ENCODE assay signal across 8 mouse cellular contexts in genomic region chr7:19086042-19086441, GRCm38 (mm10). TPM values are rescaled to one million over a fixed set of nuclear protein-coding genes. Genes with fewer than 3 reads are reported as not detected.
DNase-seq lines count a peak whose midpoint lies in the region; ATAC-seq and TF ChIP-seq lines count a peak whose summit lies in the region.

No protein-coding gene starts in this region.

- no peaks in the 10 kb centered on the region for H3K9me3 ChIP-seq in midbrain, embryonic 12.5 days
- no peaks in the 10 kb centered on the region for H3K9me3 ChIP-seq in midbrain, postnatal 0 days (ENCODE audit: low read length)
- no peaks in the 10 kb centered on the region for H3K9me3 ChIP-seq in kidney, postnatal 0 days (replicated peaks; ENCODE audit: low read length)
- no peaks in the 10 kb centered on the region for H3K9me3 ChIP-seq in forebrain, embryonic 15.5 days

- H3K4me2 ChIP-seq in midbrain, embryonic 12.5 days (replicated peaks): no peak overlapping the region
- H3K4me2 ChIP-seq in midbrain, postnatal 0 days (ENCODE audit: low read depth, low read length, poor library complexity, severe bottlenecking): no peak overlapping the region
- peak overlapping the region; percentile 51 for H3K4me2 ChIP-seq in kidney, postnatal 0 days (ENCODE audit: low read length)
- H3K4me2 ChIP-seq in forebrain, embryonic 15.5 days (replicated peaks): no peak overlapping the region

- no peak for ATAC-seq in midbrain, embryonic 12.5 days (ENCODE audit: low FRiP score, low read depth)
- ATAC-seq in midbrain, postnatal 0 days (ENCODE audit: low FRiP score): no peak
- ATAC-seq in kidney, postnatal 0 days (replicated peaks; ENCODE audit: low FRiP score, low read depth): 0 out of 2 replicates have a peak, but pooled peaks have one; percentile 24
- no peak for ATAC-seq in forebrain, embryonic 15.5 days (replicated peaks)

- no peak overlapping the region for H3K4me3 ChIP-seq in midbrain, embryonic 12.5 days
- no peak overlapping the region for H3K4me3 ChIP-seq in midbrain, postnatal 0 days (ENCODE audit: low read depth, low read length)
- no peak overlapping the region for H3K4me3 ChIP-seq in kidney, postnatal 0 days (replicated peaks; ENCODE audit: low read depth, low read length)
- no peak overlapping the region for H3K4me3 ChIP-seq in forebrain, embryonic 15.5 days

- H3K27me3 ChIP-seq in midbrain, embryonic 12.5 days: peaks cover 19% of the 10 kb centered on the region
- H3K27me3 ChIP-seq in midbrain, postnatal 0 days (ENCODE audit: insufficient read depth, low read length): no peaks in the 10 kb centered on the region
- H3K27me3 ChIP-seq in kidney, postnatal 0 days (ENCODE audit: insufficient read depth, low read length): no peaks in the 10 kb centered on the region
- H3K27me3 ChIP-seq in forebrain, embryonic 15.5 days: no peaks in the 10 kb centered on the region

- no peak for DNase-seq in midbrain, postnatal 0 days (ENCODE audit: low spot score)
- DNase-seq in embryo, embryonic 9.5 days (ENCODE audit: extremely low spot score): peak; percentile 71
- peak; percentile 81 for DNase-seq in kidney, postnatal 0 days (ENCODE audit: low spot score)
- DNase-seq in lung, postnatal 4 days: peak; percentile 69 to 70
- peak; percentile 72 for DNase-seq in yolk sac, embryonic 10.5 days (ENCODE audit: low spot score)
- DNase-seq in layer of hippocampus, postnatal 14 days (ENCODE audit: low spot score in 2 of 2): no peak

- no peak for TF ChIP-seq CTCF in midbrain, postnatal 0 days (IDR thresholded peaks at IDR 0.05)
- no peak for TF ChIP-seq CTCF in kidney, postnatal 0 days (IDR thresholded peaks at IDR 0.05; ENCODE audit: low read depth)

- peaks cover 56% of the 10 kb centered on the region for H3K36me3 ChIP-seq in midbrain, embryonic 12.5 days
- peaks cover 41% of the 10 kb centered on the region for H3K36me3 ChIP-seq in midbrain, postnatal 0 days (ENCODE audit: insufficient read depth, low read length)
- peaks cover 22% of the 10 kb centered on the region for H3K36me3 ChIP-seq in kidney, postnatal 0 days (ENCODE audit: insufficient read depth, low read length)
- peaks cover 42% of the 10 kb centered on the region for H3K36me3 ChIP-seq in forebrain, embryonic 15.5 days

- 10% methylated on average over 14 of the region's 14 CpGs for WGBS in midbrain, embryonic 12.5 days
- WGBS in midbrain, postnatal 0 days: 27% methylated on average over 14 of the region's 14 CpGs
- 11% methylated on average over 14 of the region's 14 CpGs for WGBS in kidney, postnatal 0 days
- 22% methylated on average over 14 of the region's 14 CpGs for WGBS in forebrain, embryonic 15.5 days

- 0 out of 2 replicates have a peak overlapping the region, but pooled peaks have one; percentile 28 for H3K9ac ChIP-seq in midbrain, embryonic 12.5 days (replicated peaks)
- no peak overlapping the region for H3K9ac ChIP-seq in midbrain, postnatal 0 days (replicated peaks; ENCODE audit: low read length, poor library complexity, severe bottlenecking)
- H3K9ac ChIP-seq in kidney, postnatal 0 days (ENCODE audit: low read depth, low read length): no peak overlapping the region
- no peak overlapping the region for H3K9ac ChIP-seq in forebrain, embryonic 15.5 days (replicated peaks)

- H3K4me1 ChIP-seq in midbrain, embryonic 12.5 days: peaks cover 33% of the 10 kb centered on the region
- no peaks in the 10 kb centered on the region for H3K4me1 ChIP-seq in midbrain, postnatal 0 days (ENCODE audit: insufficient read depth, low read length)
- H3K4me1 ChIP-seq in kidney, postnatal 0 days (replicated peaks; ENCODE audit: insufficient read depth, low read length): peaks cover 42% of the 10 kb centered on the region
- no peaks in the 10 kb centered on the region for H3K4me1 ChIP-seq in forebrain, embryonic 15.5 days

- no peak overlapping the region for H3K27ac ChIP-seq in midbrain, embryonic 12.5 days (replicated peaks)
- H3K27ac ChIP-seq in midbrain, postnatal 0 days (ENCODE audit: low read depth, low read length): no peak overlapping the region
- H3K27ac ChIP-seq in kidney, postnatal 0 days: no peak overlapping the region
- H3K27ac ChIP-seq in forebrain, embryonic 15.5 days (replicated peaks): no peak overlapping the region

RNA-seq across cellular contexts. Expression of gene Dmpk, which starts 2.4 kb away (rescaled TPM):
- polyA plus RNA-seq in midbrain, embryonic 12.5 days (2016; fragmentation: Nextera tagmentation; extraction: Ambion mirVana): 11.2 and 11.7 TPM in 2 replicates
- 12.3 and 32.1 TPM in 2 replicates for total RNA-seq in midbrain, postnatal 0 days (2014; rRNA removed)
- 4.0 and 5.1 TPM in 2 replicates for polyA plus RNA-seq in midbrain, postnatal 0 days (2015; fragmentation: Nextera tagmentation; extraction: Ambion mirVana)
- polyA plus RNA-seq in kidney, postnatal 0 days (2015; fragmentation: Nextera tagmentation; extraction: Ambion mirVana): 9.4 and 11.6 TPM in 2 replicates
- polyA plus RNA-seq in forebrain, embryonic 15.5 days (2015; fragmentation: Nextera tagmentation; extraction: Ambion mirVana): 8.8 and 11.2 TPM in 2 replicates
- 10 to 100 TPM; 33.0 to 42.3 TPM for total RNA-seq in layer of hippocampus, postnatal 14 days (2021)

RNA-seq across cellular contexts. Expression of gene Six5, which starts 8.4 kb away (rescaled TPM):
- 7.4 and 7.9 TPM in 2 replicates for polyA plus RNA-seq in midbrain, embryonic 12.5 days (2016; fragmentation: Nextera tagmentation; extraction: Ambion mirVana)
- 5.4 and 8.2 TPM in 2 replicates for total RNA-seq in midbrain, postnatal 0 days (2014; rRNA removed)
- polyA plus RNA-seq in midbrain, postnatal 0 days (2015; fragmentation: Nextera tagmentation; extraction: Ambion mirVana): 1.2 and 1.4 TPM in 2 replicates
- polyA plus RNA-seq in kidney, postnatal 0 days (2015; fragmentation: Nextera tagmentation; extraction: Ambion mirVana): 7.6 and 7.9 TPM in 2 replicates
- polyA plus RNA-seq in forebrain, embryonic 15.5 days (2015; fragmentation: Nextera tagmentation; extraction: Ambion mirVana): 2.3 and 2.4 TPM in 2 replicates
- total RNA-seq in layer of hippocampus, postnatal 14 days (2021): 1 to 10 TPM; 2.1 to 2.7 TPM

RNA-seq across cellular contexts. Expression of gene Dmwd, which starts 10.0 kb away (rescaled TPM):
- 20.8 and 21.0 TPM in 2 replicates for polyA plus RNA-seq in midbrain, embryonic 12.5 days (2016; fragmentation: Nextera tagmentation; extraction: Ambion mirVana)
- total RNA-seq in midbrain, postnatal 0 days (2014; rRNA removed): 134 and 136 TPM in 2 replicates
- polyA plus RNA-seq in midbrain, postnatal 0 days (2015; fragmentation: Nextera tagmentation; extraction: Ambion mirVana): 33.1 and 35.4 TPM in 2 replicates
- 12.2 and 16.9 TPM in 2 replicates for polyA plus RNA-seq in kidney, postnatal 0 days (2015; fragmentation: Nextera tagmentation; extraction: Ambion mirVana)
- 32.0 and 35.1 TPM in 2 replicates for polyA plus RNA-seq in forebrain, embryonic 15.5 days (2015; fragmentation: Nextera tagmentation; extraction: Ambion mirVana)
- 100 to 1,000 TPM; 141 to 147 TPM for total RNA-seq in layer of hippocampus, postnatal 14 days (2021)

RNA-seq across cellular contexts. Expression of gene Rsph6a, which starts 31.6 kb away (rescaled TPM):
- not detected in 2 replicates for polyA plus RNA-seq in midbrain, embryonic 12.5 days (2016; fragmentation: Nextera tagmentation; extraction: Ambion mirVana)
- total RNA-seq in midbrain, postnatal 0 days (2014; rRNA removed): not detected in 2 replicates
- 0.57 and 0.75 TPM in 2 replicates for polyA plus RNA-seq in midbrain, postnatal 0 days (2015; fragmentation: Nextera tagmentation; extraction: Ambion mirVana)
- polyA plus RNA-seq in kidney, postnatal 0 days (2015; fragmentation: Nextera tagmentation; extraction: Ambion mirVana): not detected in 2 replicates
- polyA plus RNA-seq in forebrain, embryonic 15.5 days (2015; fragmentation: Nextera tagmentation; extraction: Ambion mirVana): not detected in 2 replicates
- total RNA-seq in layer of hippocampus, postnatal 14 days (2021): under 1 TPM in 1 of 2 experiments, not detected in 1; 0.21 TPM

RNA-seq across cellular contexts. Expression of gene Gm4969, which starts 32.1 kb away (rescaled TPM):
- 1.1 and 1.3 TPM in 2 replicates for polyA plus RNA-seq in midbrain, embryonic 12.5 days (2016; fragmentation: Nextera tagmentation; extraction: Ambion mirVana)
- total RNA-seq in midbrain, postnatal 0 days (2014; rRNA removed): 9.4 and 9.6 TPM in 2 replicates
- polyA plus RNA-seq in midbrain, postnatal 0 days (2015; fragmentation: Nextera tagmentation; extraction: Ambion mirVana): 12.7 and 12.9 TPM in 2 replicates
- 2.0 TPM in 2 replicates for polyA plus RNA-seq in kidney, postnatal 0 days (2015; fragmentation: Nextera tagmentation; extraction: Ambion mirVana)
- polyA plus RNA-seq in forebrain, embryonic 15.5 days (2015; fragmentation: Nextera tagmentation; extraction: Ambion mirVana): 3.6 and 3.8 TPM in 2 replicates
- total RNA-seq in layer of hippocampus, postnatal 14 days (2021): under 1 TPM; 0.72 to 0.78 TPM

Comparison
In these comparisons a context has a peak if more than half of its experiments do, and no peak if none do; other contexts are left out.
1. DNase-seq: peak in embryo, embryonic 9.5 days (single experiment), kidney, postnatal 0 days (single experiment), lung, postnatal 4 days (2 of 2) and yolk sac, embryonic 10.5 days (single experiment); none in midbrain, postnatal 0 days (single experiment) and layer of hippocampus, postnatal 14 days (0 of 2).